9 mouse cellular contexts compared by ENCODE assay signal in the genomic region with DNA sequence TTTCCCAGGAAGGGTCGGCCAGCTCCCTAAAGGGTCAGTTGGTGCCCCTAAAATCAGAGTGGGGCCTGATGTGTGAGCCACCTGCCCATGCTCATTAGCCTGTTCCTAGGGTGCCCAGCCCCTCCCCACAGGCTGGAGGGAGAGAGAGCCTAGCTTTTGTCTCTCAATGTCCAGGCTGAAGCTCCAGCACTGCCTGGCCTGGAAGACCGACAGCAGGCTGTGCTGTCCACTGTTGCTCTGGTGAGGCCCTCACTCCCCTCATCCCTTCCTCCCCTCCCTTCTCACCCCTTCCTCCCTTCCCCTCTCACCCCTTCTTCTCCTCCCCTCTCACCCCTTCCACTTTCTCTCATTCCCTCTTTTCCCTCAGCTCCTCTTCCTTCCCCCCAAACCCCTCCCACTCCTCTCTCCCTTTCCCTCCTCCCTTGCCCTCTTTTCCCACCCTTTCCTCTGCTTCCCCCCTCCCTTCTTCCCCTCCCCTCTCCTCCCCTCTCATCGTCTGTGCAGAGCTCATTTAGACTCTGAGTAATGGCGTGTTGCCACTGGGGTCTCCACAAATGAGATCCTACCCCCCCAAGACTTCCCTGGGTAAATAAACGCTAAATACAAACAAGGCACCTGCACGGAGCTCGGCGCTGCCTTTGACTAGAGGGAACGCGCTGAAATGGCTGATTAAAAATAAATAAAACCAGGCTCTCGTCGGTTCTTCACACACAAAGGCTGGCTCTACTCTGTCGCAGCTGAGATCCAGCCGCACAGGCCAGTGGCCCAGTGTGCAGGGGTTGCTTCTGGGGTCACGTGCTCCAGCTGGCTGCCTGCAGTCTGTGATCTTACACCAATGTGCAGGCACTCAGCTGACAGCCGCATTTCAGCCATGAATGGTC. TPM values are rescaled to one million over a fixed set of nuclear protein-coding genes. Genes with fewer than 3 reads are reported as not detected.
DNase-seq lines count a peak whose midpoint lies in the region; ATAC-seq and TF ChIP-seq lines count a peak whose summit lies in the region.
"Had no signal": no experiment of that assay in that cellular context is flagged by ENCODE, and none has a peak within 500 bp of the region (broad histone marks: within the 10 kb centered on the region; RNA-seq: fewer than 3 reads in every experiment).

No protein-coding gene starts in this region.

- WGBS in forebrain, embryonic 10.5 days = 14% methylated on average over 16 of the region's 16 CpGs
- WGBS in heart, embryonic 16.5 days = 37% methylated on average over 16 of the region's 16 CpGs
- 11% methylated on average over 16 of the region's 16 CpGs for WGBS in kidney, embryonic 15.5 days
- WGBS in lung, postnatal 0 days = 9% methylated on average over 16 of the region's 16 CpGs

- peak; percentile 96 for DNase-seq in brain, embryonic 14.5 days (ENCODE audit: low read depth)
- peak; percentile 78 for DNase-seq in forebrain, embryonic 10.5 days (ENCODE audit: extremely low spot score, low spot score)
- peak; percentile 72 for DNase-seq in lung, postnatal 0 days (ENCODE audit: low spot score)
- DNase-seq in right cerebral cortex, postnatal 10 days (ENCODE audit: low spot score in 2 of 2) = peak; percentile 71 to 75
- no peak for DNase-seq in cerebellum, postnatal 25 days
- no peak for DNase-seq in adrenal gland, adult 8-10 months

- peak overlapping the region; percentile 31; the same call in 1 of the 2 replicates for H3K4me2 ChIP-seq in heart, embryonic 16.5 days (ENCODE audit: low read depth, low read length)
- H3K4me2 ChIP-seq in kidney, embryonic 15.5 days = peak overlapping the region; percentile 38
- H3K4me2 ChIP-seq in lung, postnatal 0 days (replicated peaks; ENCODE audit: low read depth, low read length) = 0 out of 2 replicates have a peak overlapping the region, but pooled peaks have one; percentile 22

- no peaks in the 10 kb centered on the region for H3K36me3 ChIP-seq in forebrain, embryonic 10.5 days (replicated peaks)
- H3K36me3 ChIP-seq in heart, embryonic 16.5 days (ENCODE audit: control insufficient read depth, insufficient read depth) = no peaks in the 10 kb centered on the region
- no peaks in the 10 kb centered on the region for H3K36me3 ChIP-seq in kidney, embryonic 15.5 days
- no peaks in the 10 kb centered on the region for H3K36me3 ChIP-seq in lung, postnatal 0 days (ENCODE audit: insufficient read depth, low read length)

- peak; percentile 55; the same call in 1 of the 2 replicates for ATAC-seq in heart, embryonic 16.5 days (replicated peaks; ENCODE audit: extremely low read depth, insufficient read depth, low FRiP score)
- ATAC-seq in kidney, embryonic 15.5 days (replicated peaks; ENCODE audit: low FRiP score) = peak; percentile 89
- ATAC-seq in lung, postnatal 0 days = peak; percentile 94

- no peak for TF ChIP-seq CTCF in brain, embryonic 14.5 days (IDR thresholded peaks at IDR 0.05; ENCODE audit: borderline replicate concordance, extremely low read depth, insufficient read depth, insufficient read length)
- TF ChIP-seq CTCF in lung, postnatal 0 days (IDR thresholded peaks at IDR 0.05) = no peak

- peaks cover 61% of the 10 kb centered on the region for H3K4me1 ChIP-seq in forebrain, embryonic 10.5 days
- no peaks in the 10 kb centered on the region for H3K4me1 ChIP-seq in heart, embryonic 16.5 days (ENCODE audit: control insufficient read depth, insufficient read depth, low read length)
- H3K4me1 ChIP-seq in kidney, embryonic 15.5 days = peaks cover 25% of the 10 kb centered on the region
- no peaks in the 10 kb centered on the region for H3K4me1 ChIP-seq in lung, postnatal 0 days (ENCODE audit: insufficient read depth, low read depth, low read length)

- H3K9me3 ChIP-seq in forebrain, embryonic 10.5 days = 0 out of 2 replicates have a peak, but pooled peaks cover 4% of the 10 kb centered on the region
- 0 out of 2 replicates have a peak, but pooled peaks cover 3% of the 10 kb centered on the region for H3K9me3 ChIP-seq in heart, embryonic 16.5 days (replicated peaks; ENCODE audit: control insufficient read depth, low read length)
- H3K9me3 ChIP-seq in kidney, embryonic 15.5 days (replicated peaks) = no peaks in the 10 kb centered on the region
- H3K9me3 ChIP-seq in lung, postnatal 0 days (ENCODE audit: low read length) = no peaks in the 10 kb centered on the region

- peak overlapping the region; percentile 38 for H3K4me3 ChIP-seq in forebrain, embryonic 10.5 days
- no peak overlapping the region for H3K4me3 ChIP-seq in heart, embryonic 16.5 days (ENCODE audit: low read length)
- H3K4me3 ChIP-seq in kidney, embryonic 15.5 days (replicated peaks) = no peak overlapping the region
- no peak overlapping the region for H3K4me3 ChIP-seq in lung, postnatal 0 days (ENCODE audit: low read depth, low read length)

- no peak overlapping the region for H3K9ac ChIP-seq in heart, embryonic 16.5 days (ENCODE audit: low read length)
- H3K9ac ChIP-seq in kidney, embryonic 15.5 days = no peak overlapping the region
- no peak overlapping the region for H3K9ac ChIP-seq in lung, postnatal 0 days (replicated peaks; ENCODE audit: low read depth)

- H3K27ac ChIP-seq in forebrain, embryonic 10.5 days = peak overlapping the region; percentile 93
- H3K27ac ChIP-seq in heart, embryonic 16.5 days (ENCODE audit: low read length) = no peak overlapping the region; the same call in 1 of the 2 replicates
- peak overlapping the region; percentile 64 for H3K27ac ChIP-seq in kidney, embryonic 15.5 days
- H3K27ac ChIP-seq in lung, postnatal 0 days (ENCODE audit: low read length) = no peak overlapping the region

- no peak for TF ChIP-seq EP300 in lung, postnatal 0 days (IDR thresholded peaks at IDR 0.05)

- TF ChIP-seq POLR2A in brain, embryonic 14.5 days (IDR thresholded peaks at IDR 0.05; ENCODE audit: borderline replicate concordance, extremely low read depth, insufficient read depth, insufficient read length, poor library complexity, severe bottlenecking) = peak; percentile 15; the same call in 1 of the 2 replicates

- peaks cover 13% of the 10 kb centered on the region for H3K27me3 ChIP-seq in forebrain, embryonic 10.5 days (ENCODE audit: poor library complexity, severe bottlenecking)
- peaks cover 4% of the 10 kb centered on the region; the same call in 1 of the 2 replicates for H3K27me3 ChIP-seq in heart, embryonic 16.5 days (ENCODE audit: control insufficient read depth, insufficient read depth, low read length)
- H3K27me3 ChIP-seq in kidney, embryonic 15.5 days = peaks cover 11% of the 10 kb centered on the region
- H3K27me3 ChIP-seq in lung, postnatal 0 days (replicated peaks; ENCODE audit: insufficient read depth, low read length) = no peaks in the 10 kb centered on the region

RNA-seq across cellular contexts. Expression of a gene that starts 13.3 kb away (rescaled TPM):
- polyA plus RNA-seq in brain, embryonic 14.5 days (2012; rRNA removed) = 0.09 and 0.12 TPM in 2 replicates
- polyA plus RNA-seq in forebrain, embryonic 10.5 days (2016; fragmentation: Nextera tagmentation; extraction: Ambion mirVana) = not detected in 2 replicates
- polyA plus RNA-seq in heart, embryonic 16.5 days (2015; fragmentation: Nextera tagmentation; extraction: Ambion mirVana) = not detected in 2 replicates
- not detected in 2 replicates for polyA plus RNA-seq in kidney, embryonic 15.5 days (2015; fragmentation: Nextera tagmentation; extraction: Ambion mirVana)
- polyA plus RNA-seq in lung, postnatal 0 days (2015; fragmentation: Nextera tagmentation; extraction: Ambion mirVana) = not detected in 2 replicates
- total RNA-seq in adrenal gland, adult 8-10 months (2022) = not detected
- polyA plus RNA-seq: spleen, adult 2 months had no signal

Comparison
In these comparisons a context has a peak if more than half of its experiments do, and no peak if none do; other contexts are left out.
1. DNase-seq: peak in brain, embryonic 14.5 days (single experiment), forebrain, embryonic 10.5 days (single experiment), lung, postnatal 0 days (single experiment) and right cerebral cortex, postnatal 10 days (2 of 2); none in cerebellum, postnatal 25 days (0 of 2) and adrenal gland, adult 8-10 months (single experiment).
2. H3K27ac ChIP-seq: peak in forebrain, embryonic 10.5 days (single experiment) and kidney, embryonic 15.5 days (single experiment); none in heart, embryonic 16.5 days (single experiment) and lung, postnatal 0 days (single experiment).
3. Peak in every context shown above with its lines, with median percentiles within 50 percentile points of each other: ATAC-seq and H3K4me2 ChIP-seq.